Mouse (Mus musculus) macrophage (primary cell): ENCODE results near the gene Gm3072. TPM values are rescaled to one million over a fixed set of nuclear protein-coding genes. Genes with fewer than 3 reads are reported as not detected.
"Not testable (repeated sequence)": the region's sequence is repeated elsewhere in the genome, so short reads cannot be mapped to it uniquely, and the experiment has no call there.

Experiments used
- H3K27ac ChIP-seq: fragments of 350-480 bp; formaldehyde crosslinking; 2 replicates; pipeline ENCODE4 v1.9.0; 2021
- H3K36me3 ChIP-seq: fragments of 350-480 bp; formaldehyde crosslinking; 2 replicates; pipeline ENCODE4 v1.9.0; 2021; ENCODE audit errors: inconsistent target
- H3K4me3 ChIP-seq: fragments of 350-480 bp; formaldehyde crosslinking; 2 replicates; pipeline ENCODE4 v1.9.0; 2021; ENCODE audit errors: inconsistent target
- H3K79me2 ChIP-seq: fragments of 350-480 bp; formaldehyde crosslinking; 2 replicates; pipeline ENCODE4 v1.9.0; 2021; ENCODE audit errors: inconsistent target
- WGBS: methylation state at CpG from one replicate; pipeline ENCODE4 v1.1.7; 2026; ENCODE audit warnings: inconsistent platforms; ENCODE audit not compliant: missing documents; 5-methylcytosine and 5-hydroxymethylcytosine counted together
- polyA plus RNA-seq: library from polyadenylated mRNA; stranded (reverse); fragments of 250-400 nt; gene quantifications from 3 replicates; pipeline ENCODE4 v1.2.4, GENCODE M21; 2018; ENCODE audit warnings: inconsistent platforms
- total RNA-seq, 78 experiments: library from RNA; depleted of rRNA; stranded (reverse); fragments of 250-400 nt; gene quantifications; 1 replicate in 9 of 78; 2 replicates in 24 of 78; 3 replicates in 43 of 78; 4 replicates in 2 of 78; pipeline ENCODE4 v1.2.4; 2018; ENCODE audit warnings: inconsistent platforms in 56 of 78

Gene Gm3072
- total RNA-seq (2018; cell fraction: chromatin; rRNA removed), result not detected
- total RNA-seq (2018; cell fraction: cytosol; rRNA removed), result not detected
- not detected for total RNA-seq (2018; cell fraction: nucleus; rRNA removed)
- polyA plus RNA-seq, result not detected in 3 replicates

DNA sequence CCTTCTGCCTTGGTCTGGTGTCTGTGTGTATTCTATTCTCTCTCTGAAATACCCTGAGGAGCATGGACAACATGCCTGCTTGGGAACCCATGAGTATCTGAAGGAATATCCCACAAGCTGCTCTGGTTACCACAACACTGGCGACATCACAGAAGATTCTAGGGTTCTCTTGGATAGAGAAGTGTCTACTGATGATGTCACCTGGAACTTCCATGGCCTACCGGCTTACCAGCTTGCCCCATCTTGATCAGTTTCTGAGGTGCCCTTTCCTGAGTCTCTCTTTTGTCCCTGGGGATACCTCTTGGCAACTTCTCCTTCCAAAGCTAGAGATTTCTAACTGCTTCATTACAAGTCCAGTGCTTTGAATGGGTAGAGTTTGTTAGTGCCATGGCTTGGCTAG, at the start of gene Gm3072:
Gene Gm3072 (minus strand): TSS at position 101 of the 400 bp plus-strand sequence.
- WGBS, result no CpG with 5 or more reads among the region's 2 CpGs
- H3K36me3 ChIP-seq, H3K27ac ChIP-seq, H3K79me2 ChIP-seq, H3K4me3 ChIP-seq: not testable (repeated sequence)

- not testable (repeated sequence) for H3K36me3 ChIP-seq, H3K79me2 ChIP-seq, H3K4me3 ChIP-seq, H3K27ac ChIP-seq
- WGBS, result no CpG with 5 or more reads among the region's 2 CpGs
Observed at GRCm38 (mm10) chr14:41648176-41648575, 23.8 kb upstream of the Gm3072 start.

- not testable (repeated sequence) for H3K27ac ChIP-seq, H3K79me2 ChIP-seq, H3K4me3 ChIP-seq, H3K36me3 ChIP-seq
- no CpG with 5 or more reads among the region's 1 CpGs for WGBS
Observed at GRCm38 (mm10) chr14:41646387-41646786, 22.0 kb upstream of the Gm3072 start, which contains the start of gene Gm3676. Gene Gm3676 (minus strand): TSS chr14:41646487.

GRCm38 (mm10) chr14:41630144-41630543, 5.7 kb upstream of the Gm3072 start:
- not testable (repeated sequence) for H3K36me3 ChIP-seq, H3K4me3 ChIP-seq, H3K79me2 ChIP-seq, H3K27ac ChIP-seq
- WGBS, result 100% methylated on average over 1 of the region's 11 CpGs

GRCm38 (mm10) chr14:41622535-41622934, 1.9 kb downstream of the Gm3072 start:
- not testable (repeated sequence) for H3K36me3 ChIP-seq, H3K79me2 ChIP-seq, H3K27ac ChIP-seq, H3K4me3 ChIP-seq
- no CpG with 5 or more reads among the region's 5 CpGs for WGBS

DNA sequence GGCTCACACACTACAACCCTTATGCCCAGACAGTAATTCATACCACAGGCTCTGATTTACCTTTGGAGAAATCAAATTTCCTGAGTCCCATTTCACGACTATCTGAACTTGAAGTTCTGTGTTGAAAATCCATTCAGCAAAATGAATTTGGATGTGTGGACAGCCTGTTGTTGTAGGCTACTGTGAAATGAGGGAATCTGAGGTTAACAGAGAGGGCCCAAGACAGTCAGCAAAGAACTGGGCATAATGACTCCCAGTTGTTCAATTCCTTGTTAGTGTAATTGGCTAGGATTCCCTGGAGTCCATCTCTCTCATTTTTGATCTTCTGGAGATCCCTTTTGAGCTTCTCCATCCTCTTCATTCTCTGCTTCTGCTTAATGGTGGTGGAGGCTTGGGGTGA, 13.7 kb downstream of the Gm3072 start:
- not testable (repeated sequence) for H3K4me3 ChIP-seq, H3K27ac ChIP-seq, H3K36me3 ChIP-seq, H3K79me2 ChIP-seq
- WGBS, result 57% methylated on average over 1 of the region's 1 CpGs

DNA sequence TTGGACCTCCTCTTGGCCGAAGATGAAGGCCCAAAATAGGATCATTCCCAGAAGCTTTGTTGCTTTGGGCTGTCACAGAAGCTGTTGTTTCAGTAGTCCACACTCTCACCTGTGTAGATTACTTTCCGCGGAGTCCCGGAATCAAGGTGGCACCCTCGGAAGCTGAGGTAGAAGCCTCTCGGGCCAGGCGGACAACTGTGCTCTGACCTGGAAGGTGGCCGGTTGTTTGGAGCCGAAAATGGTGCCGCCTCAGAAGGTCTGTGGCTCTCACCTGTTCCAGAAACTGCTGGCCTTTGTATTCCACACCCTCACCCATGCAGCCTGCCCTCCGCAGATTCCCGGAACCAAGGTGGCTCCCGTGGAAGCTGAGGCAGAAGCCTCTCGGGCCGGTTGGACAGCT, 23.5 kb downstream of the Gm3072 start:
- H3K27ac ChIP-seq, H3K4me3 ChIP-seq, H3K79me2 ChIP-seq, H3K36me3 ChIP-seq: not testable (repeated sequence)
- WGBS, result 96% methylated on average over 15 of the region's 15 CpGs

DNA sequence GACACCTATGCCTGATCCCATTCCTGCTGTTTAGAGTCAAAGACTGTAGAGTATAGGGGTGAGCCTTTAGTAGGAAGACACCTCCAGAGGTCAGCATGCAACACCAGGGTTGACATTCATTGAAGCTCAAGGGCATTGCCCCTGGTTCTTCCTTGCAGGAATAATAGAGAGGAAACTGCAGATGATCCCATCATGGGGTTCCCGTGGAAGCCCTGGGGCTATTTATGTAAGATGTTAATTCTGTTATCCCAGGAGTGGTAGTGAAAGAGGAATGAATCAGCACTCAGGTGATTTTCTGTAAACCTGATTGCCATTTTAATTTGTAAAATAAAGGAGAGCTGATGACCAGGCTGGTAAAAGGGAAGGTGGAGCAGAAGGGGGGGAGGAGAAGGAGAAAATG, 38.1 kb downstream of the Gm3072 start:
- WGBS, result 88% methylated on average over 1 of the region's 1 CpGs
- not testable (repeated sequence) for H3K4me3 ChIP-seq, H3K27ac ChIP-seq, H3K36me3 ChIP-seq, H3K79me2 ChIP-seq

- WGBS, result no CpG with 5 or more reads among the region's 1 CpGs
- H3K27ac ChIP-seq, H3K36me3 ChIP-seq, H3K79me2 ChIP-seq, H3K4me3 ChIP-seq: not testable (repeated sequence)
Observed at GRCm38 (mm10) chr14:41572911-41573310, 51.5 kb downstream of the Gm3072 start, which contains the start of gene 1700049E17Rik2. Gene 1700049E17Rik2 (plus strand): TSS chr14:41573211.

Other genes starting within 250 kb of the Gm3072 start
- gene Gm7945, start 238.2 kb downstream of the Gm3072 start, polyA plus RNA-seq, result not detected in 3 replicates
- not detected in 3 replicates for gene Gm6482, start 216.3 kb downstream of the Gm3072 start, polyA plus RNA-seq
- not detected in 3 replicates for gene Gm7954, start 171.1 kb downstream of the Gm3072 start, polyA plus RNA-seq
- gene Gm3486, start 135.1 kb downstream of the Gm3072 start, polyA plus RNA-seq, result not detected in 3 replicates
- gene Gm7970, start 69.0 kb downstream of the Gm3072 start, polyA plus RNA-seq, result not detected in 3 replicates
- not detected in 3 replicates for gene 1700049E17Rik2, start 51.4 kb downstream of the Gm3072 start, polyA plus RNA-seq
- gene Gm3676, start 21.9 kb upstream of the Gm3072 start, polyA plus RNA-seq, result not detected in 3 replicates
- gene Gm8068, start 77.3 kb upstream of the Gm3072 start, polyA plus RNA-seq, result not detected in 3 replicates
- not detected in 3 replicates for gene Gm7929, start 126.0 kb upstream of the Gm3072 start, polyA plus RNA-seq
- not detected in 3 replicates for gene Gm47189, start 147.8 kb upstream of the Gm3072 start, polyA plus RNA-seq